Mouse (Mus musculus): ENCODE data around the gene Gm1979. TPM values are rescaled to one million over a fixed set of nuclear protein-coding genes. Genes with fewer than 3 reads are reported as not detected.
"Not testable (repeated sequence)": the region's sequence is repeated elsewhere in the genome, so short reads cannot be mapped to it uniquely, and the experiment has no call there.

Gene Gm1979
- not detected in 2 replicates for polyA plus RNA-seq (2014; fragmentation: Nextera tagmentation; extraction: Ambion mirVana)

DNA sequence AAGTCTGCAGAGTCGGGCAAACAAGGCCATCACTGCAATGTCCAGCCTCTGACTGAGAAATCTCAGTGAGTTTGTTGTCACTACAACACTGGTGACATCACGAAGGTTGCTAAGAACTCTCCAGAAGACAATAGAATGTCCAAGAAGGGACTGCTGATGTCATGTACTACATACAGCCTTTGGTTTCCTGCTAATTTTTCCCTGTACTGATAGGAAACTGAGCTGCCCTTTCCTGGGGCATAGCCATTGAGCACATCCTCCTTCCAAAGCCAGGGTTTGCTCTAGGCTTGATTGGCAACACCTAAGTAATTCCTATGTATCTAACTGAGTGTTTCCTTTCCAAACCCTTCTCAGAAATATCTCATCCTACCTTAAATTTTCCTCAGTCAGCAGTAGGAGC is at the start of gene Gm1979:
Gm1979 (minus strand) TSS at position 101 of the 400 bp plus-strand sequence.
- H3K27me3 ChIP-seq (replicated peaks; ENCODE audit: control insufficient read depth, insufficient read depth, low read length); H3K4me1 ChIP-seq (replicated peaks; ENCODE audit: control insufficient read depth, insufficient read depth, low read length); H3K9ac ChIP-seq (ENCODE audit: low read length); H3K36me3 ChIP-seq (ENCODE audit: control insufficient read depth, insufficient read depth, low read length); H3K27ac ChIP-seq (ENCODE audit: low read depth); ATAC-seq (replicated peaks; ENCODE audit: low FRiP score, low TSS enrichment, low read depth); H3K9me3 ChIP-seq (ENCODE audit: control insufficient read depth, low read length); H3K4me2 ChIP-seq (ENCODE audit: low read length); DNase-seq (ENCODE audit: low spot score); H3K4me3 ChIP-seq (ENCODE audit: low read depth, low read length): not testable (repeated sequence)
- WGBS: no CpG with 5 or more reads among the region's 2 CpGs

DNA sequence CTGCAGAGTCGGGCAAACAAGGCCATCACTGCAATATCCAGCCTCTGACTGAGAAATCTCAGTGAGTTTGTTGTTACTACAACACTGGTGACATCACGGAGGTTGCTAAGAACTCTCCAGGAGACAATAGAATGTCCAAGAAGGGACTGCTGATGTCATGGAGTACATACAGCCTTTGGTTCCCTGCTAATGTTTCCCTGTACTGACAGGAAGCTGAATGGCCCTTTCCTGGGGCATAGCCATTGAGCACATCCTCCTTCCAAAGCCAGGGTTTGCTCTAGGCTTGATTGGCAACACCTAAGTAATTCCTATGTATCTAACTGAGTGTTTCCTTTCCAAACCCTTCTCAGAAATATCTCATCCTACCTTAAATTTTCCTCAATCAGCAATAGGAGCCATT is 34.9 kb upstream of the Gm1979 start, which contains the start of gene Speer4a:
Speer4a (minus strand) TSS at position 101 of the 400 bp plus-strand sequence.
- 71% methylated on average over 2 of the region's 2 CpGs for WGBS
- H3K27me3 ChIP-seq (replicated peaks; ENCODE audit: control insufficient read depth, insufficient read depth, low read length); H3K4me2 ChIP-seq (ENCODE audit: low read length); H3K4me1 ChIP-seq (replicated peaks; ENCODE audit: control insufficient read depth, insufficient read depth, low read length); H3K36me3 ChIP-seq (ENCODE audit: control insufficient read depth, insufficient read depth, low read length); H3K9me3 ChIP-seq (ENCODE audit: control insufficient read depth, low read length); H3K27ac ChIP-seq (ENCODE audit: low read depth); ATAC-seq (replicated peaks; ENCODE audit: low FRiP score, low TSS enrichment, low read depth); DNase-seq (ENCODE audit: low spot score); H3K4me3 ChIP-seq (ENCODE audit: low read depth, low read length); H3K9ac ChIP-seq (ENCODE audit: low read length): not testable (repeated sequence)

DNA sequence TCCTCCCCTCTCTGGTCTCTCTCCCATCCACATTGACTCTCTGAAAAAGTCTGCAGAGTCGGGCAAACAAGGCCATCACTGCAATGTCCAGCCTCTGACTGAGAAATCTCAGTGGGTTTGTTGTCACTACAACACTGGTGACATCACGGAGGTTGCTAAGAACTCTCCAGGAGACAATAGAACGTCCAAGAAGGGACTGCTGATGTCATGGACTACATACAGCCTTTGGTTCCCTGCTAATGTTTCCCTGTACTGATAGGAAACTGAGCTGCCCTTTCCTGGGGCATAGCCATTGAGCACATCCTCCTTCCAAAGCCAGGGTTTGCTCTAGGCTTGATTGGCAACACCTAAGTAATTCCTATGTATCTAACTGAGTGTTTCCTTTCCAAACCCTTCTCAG is 18.2 kb upstream of the Gm1979 start, which contains the start of gene Gm5862:
Gm5862 (minus strand) TSS at position 101 of the 400 bp plus-strand sequence.
- not testable (repeated sequence) for H3K4me1 ChIP-seq (replicated peaks; ENCODE audit: control insufficient read depth, insufficient read depth, low read length); H3K9ac ChIP-seq (ENCODE audit: low read length); H3K4me3 ChIP-seq (ENCODE audit: low read depth, low read length); H3K27me3 ChIP-seq (replicated peaks; ENCODE audit: control insufficient read depth, insufficient read depth, low read length); H3K36me3 ChIP-seq (ENCODE audit: control insufficient read depth, insufficient read depth, low read length); H3K4me2 ChIP-seq (ENCODE audit: low read length); H3K9me3 ChIP-seq (ENCODE audit: control insufficient read depth, low read length); ATAC-seq (replicated peaks; ENCODE audit: low FRiP score, low TSS enrichment, low read depth); DNase-seq (ENCODE audit: low spot score); H3K27ac ChIP-seq (ENCODE audit: low read depth)
- WGBS: no CpG with 5 or more reads among the region's 3 CpGs

DNA sequence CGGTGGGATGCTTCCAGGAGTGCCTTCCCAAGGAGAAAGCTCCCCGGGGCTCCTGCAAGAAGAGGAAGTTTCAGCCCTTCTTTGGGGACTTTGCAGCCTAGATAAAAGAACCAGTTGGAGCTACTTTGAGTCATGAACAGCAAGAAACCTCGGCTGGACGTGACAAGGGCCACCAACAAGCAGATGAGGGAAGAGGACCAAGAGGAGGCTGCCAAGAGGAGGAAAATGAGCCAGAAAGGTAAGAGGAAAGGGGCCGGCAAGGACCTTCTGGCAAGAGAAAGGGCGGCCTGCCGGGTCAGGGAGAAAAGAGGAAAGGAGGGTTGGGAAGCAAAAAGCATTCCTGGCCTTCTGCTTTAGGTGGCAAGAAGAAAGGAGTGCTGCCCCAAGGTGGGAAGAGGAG is 3.1 kb upstream of the Gm1979 start:
- H3K4me2 ChIP-seq (ENCODE audit: low read length); H3K9me3 ChIP-seq (ENCODE audit: control insufficient read depth, low read length); H3K9ac ChIP-seq (ENCODE audit: low read length); H3K27me3 ChIP-seq (replicated peaks; ENCODE audit: control insufficient read depth, insufficient read depth, low read length); H3K4me1 ChIP-seq (replicated peaks; ENCODE audit: control insufficient read depth, insufficient read depth, low read length); H3K27ac ChIP-seq (ENCODE audit: low read depth); ATAC-seq (replicated peaks; ENCODE audit: low FRiP score, low TSS enrichment, low read depth); H3K4me3 ChIP-seq (ENCODE audit: low read depth, low read length); H3K36me3 ChIP-seq (ENCODE audit: control insufficient read depth, insufficient read depth, low read length); DNase-seq (ENCODE audit: low spot score): not testable (repeated sequence)
- 66% methylated on average over 6 of the region's 7 CpGs for WGBS

DNA sequence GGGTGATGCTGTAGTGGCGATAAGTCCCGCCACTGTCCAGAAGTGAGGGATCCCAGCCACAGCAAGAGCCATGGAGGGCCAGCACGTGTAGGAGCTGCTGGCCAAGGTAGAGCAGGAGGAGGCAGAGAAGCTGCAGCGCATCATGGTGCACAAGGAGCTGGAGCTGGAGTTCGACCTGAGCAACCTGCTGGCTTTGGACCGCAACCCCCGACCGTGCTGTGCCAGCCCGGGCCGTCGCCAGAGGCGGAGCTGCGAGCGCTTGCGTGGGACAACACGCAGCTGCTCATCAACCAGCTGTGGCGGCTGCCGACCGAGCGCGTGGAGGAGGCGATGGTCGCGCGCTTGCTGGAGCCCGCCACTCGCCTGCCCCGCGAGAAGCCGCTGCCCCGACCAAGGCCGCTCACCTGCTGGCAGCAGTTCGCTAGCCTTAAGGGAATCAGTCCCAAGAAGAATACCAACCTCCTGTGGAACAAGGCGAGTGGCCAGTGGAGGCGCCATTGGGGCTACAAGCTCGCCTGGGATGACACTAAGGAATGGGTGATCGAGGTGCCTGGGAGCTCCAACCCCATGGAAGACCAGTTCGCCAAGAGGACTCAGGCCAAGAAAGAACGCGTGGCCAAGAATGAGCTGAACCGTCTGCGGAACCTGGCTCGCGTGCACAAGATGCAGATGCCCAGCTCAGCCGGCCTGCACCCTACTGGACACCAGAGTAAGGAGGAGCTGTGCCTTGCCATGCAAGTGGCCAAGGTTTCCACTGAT is 2.5 kb upstream of the Gm1979 start:
- not testable (repeated sequence) for H3K9ac ChIP-seq (ENCODE audit: low read length); H3K9me3 ChIP-seq (ENCODE audit: control insufficient read depth, low read length); H3K4me1 ChIP-seq (replicated peaks; ENCODE audit: control insufficient read depth, insufficient read depth, low read length); H3K27me3 ChIP-seq (replicated peaks; ENCODE audit: control insufficient read depth, insufficient read depth, low read length); H3K27ac ChIP-seq (ENCODE audit: low read depth); H3K36me3 ChIP-seq (ENCODE audit: control insufficient read depth, insufficient read depth, low read length)
- WGBS: 17% methylated on average over 38 of the region's 45 CpGs
- peak overlapping the region; percentile 19 for H3K4me3 ChIP-seq (ENCODE audit: low read depth, low read length)
- H3K4me2 ChIP-seq (ENCODE audit: low read length): peak overlapping the region; percentile 47
- ATAC-seq (replicated peaks; ENCODE audit: low FRiP score, low TSS enrichment, low read depth) (peak; percentile 80), DNase-seq (ENCODE audit: low spot score) (peak; percentile 70)

DNA sequence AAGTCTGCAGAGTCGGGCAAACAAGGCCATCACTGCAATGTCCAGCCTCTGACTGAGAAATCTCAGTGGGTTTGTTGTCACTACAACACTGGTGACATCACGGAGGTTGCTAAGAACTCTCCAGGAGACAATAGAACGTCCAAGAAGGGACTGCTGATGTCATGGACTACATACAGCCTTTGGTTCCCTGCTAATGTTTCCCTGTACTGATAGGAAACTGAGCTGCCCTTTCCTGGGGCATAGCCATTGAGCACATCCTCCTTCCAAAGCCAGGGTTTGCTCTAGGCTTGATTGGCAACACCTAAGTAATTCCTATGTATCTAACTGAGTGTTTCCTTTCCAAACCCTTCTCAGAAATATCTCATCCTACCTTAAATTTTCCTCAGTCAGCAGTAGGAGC is 16.0 kb downstream of the Gm1979 start, which contains the start of gene Gm21698:
Gm21698 (minus strand) TSS at position 101 of the 400 bp plus-strand sequence.
- not testable (repeated sequence) for H3K9me3 ChIP-seq (ENCODE audit: control insufficient read depth, low read length); DNase-seq (ENCODE audit: low spot score); H3K4me2 ChIP-seq (ENCODE audit: low read length); H3K27me3 ChIP-seq (replicated peaks; ENCODE audit: control insufficient read depth, insufficient read depth, low read length); H3K4me1 ChIP-seq (replicated peaks; ENCODE audit: control insufficient read depth, insufficient read depth, low read length); H3K27ac ChIP-seq (ENCODE audit: low read depth); H3K4me3 ChIP-seq (ENCODE audit: low read depth, low read length); ATAC-seq (replicated peaks; ENCODE audit: low FRiP score, low TSS enrichment, low read depth); H3K36me3 ChIP-seq (ENCODE audit: control insufficient read depth, insufficient read depth, low read length); H3K9ac ChIP-seq (ENCODE audit: low read length)
- WGBS: no CpG with 5 or more reads among the region's 3 CpGs

DNA sequence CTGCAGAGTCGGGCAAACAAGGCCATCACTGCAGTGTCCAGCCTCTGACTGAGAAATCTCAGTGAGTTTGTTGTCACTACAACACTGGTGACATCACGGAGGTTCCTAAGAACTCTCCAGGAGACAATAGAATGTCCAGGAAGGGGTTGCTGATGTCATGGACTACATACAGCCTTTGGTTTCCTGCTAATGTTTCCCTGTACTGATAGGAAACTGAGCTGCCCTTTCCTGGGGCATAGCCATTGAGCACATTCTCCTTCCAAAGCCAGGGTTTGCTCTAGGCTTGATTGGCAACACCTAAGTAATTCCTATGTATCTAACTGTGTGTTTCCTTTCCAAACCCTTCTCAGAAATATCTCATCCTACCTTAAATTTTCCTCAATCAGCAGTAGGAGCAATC is 32.0 kb downstream of the Gm1979 start, which contains the start of gene Gm21680:
Gm21680 (minus strand) TSS at position 101 of the 400 bp plus-strand sequence.
- H3K36me3 ChIP-seq (ENCODE audit: control insufficient read depth, insufficient read depth, low read length); H3K4me3 ChIP-seq (ENCODE audit: low read depth, low read length); H3K27ac ChIP-seq (ENCODE audit: low read depth); H3K9ac ChIP-seq (ENCODE audit: low read length); H3K9me3 ChIP-seq (ENCODE audit: control insufficient read depth, low read length); DNase-seq (ENCODE audit: low spot score); H3K4me2 ChIP-seq (ENCODE audit: low read length); ATAC-seq (replicated peaks; ENCODE audit: low FRiP score, low TSS enrichment, low read depth); H3K4me1 ChIP-seq (replicated peaks; ENCODE audit: control insufficient read depth, insufficient read depth, low read length); H3K27me3 ChIP-seq (replicated peaks; ENCODE audit: control insufficient read depth, insufficient read depth, low read length): not testable (repeated sequence)
- no CpG with 5 or more reads among the region's 2 CpGs for WGBS

DNA sequence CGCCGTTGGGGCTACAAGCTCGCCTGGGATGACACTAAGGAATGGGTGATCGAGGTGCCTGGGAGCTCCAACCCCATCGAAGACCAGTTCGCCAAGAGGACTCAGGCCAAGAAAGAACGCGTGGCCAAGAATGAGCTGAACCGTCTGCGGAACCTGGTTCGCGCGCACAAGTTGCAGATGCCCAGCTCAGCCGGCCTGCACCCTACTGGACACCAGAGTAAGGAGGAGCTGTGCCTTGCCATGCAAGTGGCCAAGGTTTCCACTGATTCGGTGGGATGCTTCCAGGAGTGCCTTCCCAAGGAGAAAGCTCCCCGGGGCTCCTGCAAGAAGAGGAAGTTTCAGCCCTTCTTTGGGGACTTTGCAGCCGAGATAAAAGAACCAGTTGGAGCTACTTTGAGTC is 47.5 kb downstream of the Gm1979 start:
- H3K4me3 ChIP-seq (ENCODE audit: low read depth, low read length); H3K27me3 ChIP-seq (replicated peaks; ENCODE audit: control insufficient read depth, insufficient read depth, low read length); H3K27ac ChIP-seq (ENCODE audit: low read depth); H3K9ac ChIP-seq (ENCODE audit: low read length); H3K36me3 ChIP-seq (ENCODE audit: control insufficient read depth, insufficient read depth, low read length); H3K9me3 ChIP-seq (ENCODE audit: control insufficient read depth, low read length); ATAC-seq (replicated peaks; ENCODE audit: low FRiP score, low TSS enrichment, low read depth); H3K4me1 ChIP-seq (replicated peaks; ENCODE audit: control insufficient read depth, insufficient read depth, low read length): not testable (repeated sequence)
- WGBS: 39% methylated on average over 16 of the region's 17 CpGs
- DNase-seq (ENCODE audit: low spot score): peak; percentile 53
- peak overlapping the region; percentile 30 for H3K4me2 ChIP-seq (ENCODE audit: low read length)

DNA sequence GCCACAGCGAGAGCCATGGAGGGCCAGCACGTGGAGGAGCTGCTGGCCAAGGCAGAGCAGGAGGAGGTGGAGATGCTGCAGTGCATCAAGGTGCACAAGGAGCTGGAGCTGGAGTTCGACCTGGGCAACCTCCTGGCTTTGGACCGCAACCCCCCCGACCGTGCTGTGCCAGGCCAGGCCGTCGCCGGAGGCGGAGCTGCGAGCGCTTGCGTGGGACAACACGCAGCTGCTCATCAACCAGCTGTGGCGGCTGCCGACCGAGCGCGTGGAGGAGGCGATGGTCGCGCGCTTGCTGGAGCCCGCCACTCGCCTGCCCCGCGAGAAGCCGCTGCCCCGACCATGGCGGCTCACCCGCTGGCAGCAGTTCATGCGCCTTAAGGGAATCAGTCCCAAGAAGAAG is 48.0 kb downstream of the Gm1979 start:
- H3K27me3 ChIP-seq (replicated peaks; ENCODE audit: control insufficient read depth, insufficient read depth, low read length); H3K27ac ChIP-seq (ENCODE audit: low read depth); H3K4me1 ChIP-seq (replicated peaks; ENCODE audit: control insufficient read depth, insufficient read depth, low read length); H3K9me3 ChIP-seq (ENCODE audit: control insufficient read depth, low read length); H3K9ac ChIP-seq (ENCODE audit: low read length); H3K36me3 ChIP-seq (ENCODE audit: control insufficient read depth, insufficient read depth, low read length): not testable (repeated sequence)
- peak; percentile 51 for DNase-seq (ENCODE audit: low spot score)
- 0 out of 2 replicates have a peak overlapping the region, but pooled peaks have one; percentile 11 for H3K4me3 ChIP-seq (ENCODE audit: low read depth, low read length)
- 22% methylated on average over 30 of the region's 32 CpGs for WGBS
- H3K4me2 ChIP-seq (ENCODE audit: low read length): peak overlapping the region; percentile 30
- ATAC-seq (replicated peaks; ENCODE audit: low FRiP score, low TSS enrichment, low read depth): peak; percentile 40; the same call in 1 of the 2 replicates
